Mouse (Mus musculus): ENCODE results near the gene Ppm1g.

Ppm1g gene

GRCm38 (mm10) chr5:31192045-31192938 lies 28.2 kb downstream of the Ppm1g start:
- peak; percentile 39 for ATAC-seq (ENCODE audit: low TSS enrichment)

GRCm38 (mm10) chr5:31190201-31190600 lies 30.3 kb downstream of the Ppm1g start:
- ATAC-seq (ENCODE audit: low TSS enrichment) = no peak

- no peak for ATAC-seq (ENCODE audit: low TSS enrichment)
These were observed 32.2 kb downstream of the Ppm1g start for GRCm38 (mm10) chr5:31188223-31188840.

GRCm38 (mm10) chr5:31183678-31184077 lies 36.8 kb downstream of the Ppm1g start:
- ATAC-seq (ENCODE audit: low TSS enrichment) = no peak

- ATAC-seq (ENCODE audit: low TSS enrichment) = no peak
These were observed 39.2 kb downstream of the Ppm1g start for GRCm38 (mm10) chr5:31181183-31181770.

- peak; percentile 99 for ATAC-seq (ENCODE audit: low TSS enrichment)
These were observed 40.5 kb downstream of the Ppm1g start, which contains the start of the genes Gm29609 and Gtf3c2 for GRCm38 (mm10) chr5:31179766-31180630. TSS of gene Gm29609 (minus strand) at chr5:31179911. TSS of gene Gtf3c2 (minus strand) at chr5:31180144.

- peak; percentile 38; the same call in 1 of the 2 replicates for ATAC-seq (ENCODE audit: low TSS enrichment)
These were observed 41.2 kb downstream of the Ppm1g start for GRCm38 (mm10) chr5:31179301-31179765.

GRCm38 (mm10) chr5:31168630-31169029 lies 51.9 kb downstream of the Ppm1g start:
- ATAC-seq (ENCODE audit: low TSS enrichment) = no peak

- no peak for ATAC-seq (ENCODE audit: low TSS enrichment)
These were observed 55.6 kb downstream of the Ppm1g start for GRCm38 (mm10) chr5:31164878-31165277.

- no peak for ATAC-seq (ENCODE audit: low TSS enrichment)
These were observed 58.0 kb downstream of the Ppm1g start for GRCm38 (mm10) chr5:31162462-31162861.

GRCm38 (mm10) chr5:31154152-31154553 lies 66.3 kb downstream of the Ppm1g start, which contains the start of gene Mpv17:
TSS of gene Mpv17 (minus strand) at chr5:31154251.
- ATAC-seq (ENCODE audit: low TSS enrichment) = peak; percentile 94

GRCm38 (mm10) chr5:31153516-31154151 lies 66.9 kb downstream of the Ppm1g start:
- ATAC-seq (ENCODE audit: low TSS enrichment) = peak; percentile 20; the same call in 1 of the 2 replicates
